Mouse (Mus musculus): Measurements from ENCODE around the gene Zmynd15.
"Not testable (repeated sequence)": the region's sequence is repeated elsewhere in the genome, so short reads cannot be mapped to it uniquely, and the experiment has no call there.

Zmynd15 gene

GRCm38 (mm10) chr11:70458688-70459600 is at the start of gene Zmynd15:
TSS of gene Zmynd15 (plus strand) at chr11:70459433.
- peak; percentile 42 for DNase-seq (ENCODE audit: low spot score)

- peak; percentile 85 for DNase-seq (ENCODE audit: low spot score)
Observed at GRCm38 (mm10) chr11:70409594-70410296, 49.5 kb upstream of the Zmynd15 start, which contains the start of gene Pelp1. TSS of gene Pelp1 (minus strand) at chr11:70410031.

DNA sequence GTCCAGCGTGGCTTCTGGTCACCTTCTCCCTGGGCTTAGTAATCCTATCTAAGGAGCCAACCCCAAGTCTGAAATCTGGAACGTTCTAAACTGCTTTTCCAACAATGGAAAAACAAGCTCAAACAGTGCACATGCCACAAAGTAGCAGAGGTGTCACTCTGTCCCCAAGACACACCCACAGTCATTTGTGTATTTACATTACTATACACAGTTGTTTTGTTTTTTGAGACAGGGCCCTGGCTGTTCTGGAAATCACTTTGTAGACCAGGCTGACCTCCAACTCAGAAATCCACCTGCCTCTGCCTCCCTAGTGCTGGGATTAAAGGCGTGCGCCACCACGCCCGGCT is 49.0 kb upstream of the Zmynd15 start:
- no peak for DNase-seq (ENCODE audit: low spot score)

GRCm38 (mm10) chr11:70412591-70412990 is 46.6 kb upstream of the Zmynd15 start:
- DNase-seq (ENCODE audit: low spot score), result no peak

GRCm38 (mm10) chr11:70413961-70414360 is 45.3 kb upstream of the Zmynd15 start:
- peak; percentile 70 for DNase-seq (ENCODE audit: low spot score)

- DNase-seq (ENCODE audit: low spot score), result no peak
Observed at GRCm38 (mm10) chr11:70418199-70418598, 41.0 kb upstream of the Zmynd15 start.

DNA sequence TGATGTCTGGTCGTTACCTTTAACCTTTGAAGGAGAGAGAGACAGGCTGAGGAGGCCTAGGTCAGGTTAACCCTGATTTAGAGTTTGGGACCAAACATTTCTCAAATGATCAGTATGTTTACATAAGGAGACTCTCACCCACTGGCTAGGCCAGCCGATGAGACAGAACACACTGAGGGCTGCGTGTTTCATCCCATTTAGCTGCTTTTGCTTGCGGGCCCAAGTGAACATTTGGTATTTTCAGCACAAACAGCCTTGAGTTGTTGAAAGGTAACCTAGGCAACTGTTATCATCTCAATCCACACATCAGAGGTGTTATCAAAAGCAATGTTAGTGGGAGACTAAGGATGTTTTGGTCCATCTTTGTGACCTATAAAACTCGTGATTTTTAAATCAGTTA is 39.7 kb upstream of the Zmynd15 start:
- DNase-seq (ENCODE audit: low spot score), result no peak

- not testable (repeated sequence) for DNase-seq (ENCODE audit: low spot score)
Observed at GRCm38 (mm10) chr11:70426598-70426997, 32.6 kb upstream of the Zmynd15 start.

DNA sequence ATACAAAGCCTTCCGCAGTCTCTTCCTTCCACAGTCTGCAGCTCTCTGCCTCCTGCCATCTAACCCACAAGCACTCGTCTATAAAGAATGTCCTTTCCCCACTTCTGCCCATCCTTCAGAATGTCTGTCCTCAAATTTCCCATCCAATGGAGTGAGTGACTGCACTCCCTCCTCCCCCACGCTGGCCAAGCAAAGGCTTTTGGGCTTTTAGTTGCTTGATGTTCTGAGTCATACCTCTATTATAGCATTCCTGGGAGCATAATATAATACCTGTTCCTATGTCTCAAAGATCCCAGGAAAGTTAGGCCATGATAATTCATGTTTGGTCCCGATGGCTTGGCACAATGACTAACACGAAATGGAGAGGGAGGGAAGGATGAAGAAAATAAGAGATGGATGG is 27.7 kb upstream of the Zmynd15 start:
- no peak for DNase-seq (ENCODE audit: low spot score)

DNA sequence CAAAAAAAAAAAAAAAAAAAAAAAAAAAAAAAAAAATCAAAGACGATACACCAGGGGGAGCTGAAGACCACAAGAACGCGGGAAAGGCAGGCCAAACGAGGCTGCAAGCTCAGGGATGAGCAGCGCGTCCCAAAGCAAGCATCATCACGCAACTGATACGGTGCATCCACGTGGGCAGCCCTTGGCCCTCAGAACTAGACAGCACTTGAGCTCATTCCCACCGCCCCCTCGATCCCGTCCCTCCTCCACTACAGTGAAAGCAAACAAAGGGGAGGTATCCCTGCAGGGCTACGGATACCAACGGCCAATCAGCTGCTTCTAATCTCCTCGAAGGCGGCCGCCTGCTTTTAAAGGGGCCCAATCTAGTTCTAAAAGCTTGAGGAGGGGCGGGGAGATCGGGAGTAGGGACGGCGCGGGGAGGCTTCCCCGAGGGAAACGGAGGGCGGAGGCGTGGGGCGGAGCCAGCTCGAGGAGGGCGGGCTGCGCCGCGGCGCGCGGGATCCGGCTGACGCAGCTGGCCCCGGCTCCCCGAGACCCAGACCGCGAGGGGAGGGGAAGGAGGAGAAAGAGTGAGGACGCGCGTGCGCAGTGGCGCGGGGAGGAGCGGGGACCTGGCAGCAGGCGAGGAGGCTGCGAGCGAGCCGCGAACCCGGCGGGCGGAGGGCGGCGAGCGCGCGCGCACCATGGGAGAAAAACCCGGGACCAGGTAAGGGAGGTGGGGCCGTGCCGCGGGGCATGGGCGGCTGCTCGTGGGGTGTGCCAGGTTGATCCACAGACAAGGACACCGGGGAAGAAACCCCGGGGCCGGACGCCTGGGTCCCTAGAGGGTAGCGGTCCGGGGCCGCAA is 27.0 kb upstream of the Zmynd15 start, which contains the start of gene Arrb2:
Gene Arrb2, plus strand, starts transcription at position 588 of the 847 bp plus-strand sequence.
- peak; percentile 98 for DNase-seq (ENCODE audit: low spot score)

DNA sequence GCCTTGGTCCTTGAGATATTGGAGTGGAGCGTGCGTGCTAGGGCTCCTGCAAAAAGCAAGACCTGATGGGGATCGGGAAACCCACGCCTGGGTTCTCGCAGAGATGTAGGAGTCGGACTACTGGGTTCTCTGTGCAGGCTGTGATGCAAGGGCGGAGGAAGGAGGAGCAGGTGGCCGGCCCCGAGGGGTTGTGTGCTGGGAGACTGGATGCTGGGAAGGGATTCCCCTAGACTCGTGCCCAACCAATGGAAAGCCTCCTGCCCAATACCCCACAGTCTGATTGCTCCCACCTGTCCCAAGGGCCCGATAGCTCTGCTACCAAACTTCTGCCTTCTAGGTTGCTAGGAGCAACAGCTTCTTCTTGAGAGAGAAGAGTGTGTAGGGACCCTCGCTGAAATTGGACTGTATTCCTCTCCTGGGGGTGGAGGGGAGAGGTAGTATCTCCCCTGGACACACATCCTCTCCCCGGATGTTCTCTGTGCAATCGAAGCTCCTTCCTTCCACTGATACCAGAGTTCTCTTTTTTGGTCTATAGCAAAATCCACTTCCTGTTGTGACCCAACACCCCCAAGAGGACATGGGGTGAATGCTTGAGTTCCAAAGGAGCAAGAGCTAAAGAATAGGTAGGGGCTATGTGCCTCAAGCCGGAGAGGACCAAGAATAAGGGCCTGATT is 26.2 kb upstream of the Zmynd15 start:
- DNase-seq (ENCODE audit: low spot score), result peak; percentile 45

- DNase-seq (ENCODE audit: low spot score), result no peak
Observed at GRCm38 (mm10) chr11:70433569-70433943, 25.7 kb upstream of the Zmynd15 start.

- no peak for DNase-seq (ENCODE audit: low spot score)
Observed at GRCm38 (mm10) chr11:70433951-70434350, 25.3 kb upstream of the Zmynd15 start.

- DNase-seq (ENCODE audit: low spot score), result no peak
Observed at GRCm38 (mm10) chr11:70435476-70435875, 23.8 kb upstream of the Zmynd15 start.

DNA sequence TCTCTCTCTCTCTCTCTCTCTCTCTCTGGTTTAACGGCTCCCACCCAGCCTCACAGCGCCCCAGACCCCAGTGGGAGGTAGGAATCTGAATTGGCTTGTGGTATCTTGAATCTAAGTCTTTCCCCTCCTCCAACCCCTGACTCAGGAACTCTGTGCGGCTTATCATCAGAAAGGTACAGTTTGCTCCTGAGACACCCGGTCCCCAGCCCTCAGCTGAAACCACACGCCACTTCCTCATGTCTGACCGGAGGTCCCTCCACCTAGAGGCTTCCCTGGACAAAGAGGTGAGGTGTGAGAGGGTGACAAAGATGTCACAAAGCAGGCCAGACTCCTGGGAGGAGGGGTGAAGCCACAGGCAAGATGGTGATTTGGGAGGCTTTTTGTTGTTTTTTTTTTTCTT is 21.8 kb upstream of the Zmynd15 start:
- DNase-seq (ENCODE audit: low spot score), result no peak

DNA sequence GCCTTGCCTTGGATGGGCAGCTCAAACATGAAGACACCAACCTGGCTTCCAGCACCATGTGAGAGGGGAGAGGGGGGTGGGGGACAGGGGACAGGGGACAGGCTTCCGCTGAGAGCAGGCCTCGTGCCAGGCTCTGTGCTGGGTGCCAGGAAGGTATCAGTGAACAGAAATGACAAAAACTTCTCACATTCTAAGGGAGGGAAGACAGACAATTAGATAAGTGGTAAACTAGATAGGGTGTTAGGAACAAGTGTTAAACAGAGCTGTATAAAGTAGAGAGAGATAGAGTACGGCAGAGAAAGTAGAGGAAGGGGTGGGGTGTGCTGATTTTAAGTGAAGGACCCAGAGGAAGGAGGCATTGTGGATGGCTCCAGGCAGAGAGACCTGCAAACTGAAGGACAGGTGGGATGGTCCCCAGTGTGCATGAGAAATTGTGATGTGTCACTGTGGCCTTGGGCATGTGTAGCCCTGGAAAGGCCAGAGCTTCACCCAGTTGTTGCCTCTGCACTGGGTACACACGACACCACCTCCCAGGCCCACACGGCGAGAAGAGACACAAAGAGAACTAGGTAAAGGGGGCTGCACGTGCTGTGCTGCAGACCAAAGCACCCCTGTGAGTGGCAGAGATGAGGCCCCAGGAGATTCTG is 20.4 kb upstream of the Zmynd15 start:
- DNase-seq (ENCODE audit: low spot score), result no peak

- no peak for DNase-seq (ENCODE audit: low spot score)
Observed at GRCm38 (mm10) chr11:70440637-70441036, 18.6 kb upstream of the Zmynd15 start.

- DNase-seq (ENCODE audit: low spot score), result no peak
Observed at GRCm38 (mm10) chr11:70441882-70442281, 17.4 kb upstream of the Zmynd15 start.

GRCm38 (mm10) chr11:70443964-70444363 is 15.3 kb upstream of the Zmynd15 start:
- no peak for DNase-seq (ENCODE audit: low spot score)

GRCm38 (mm10) chr11:70444667-70445066 is 14.6 kb upstream of the Zmynd15 start:
- DNase-seq (ENCODE audit: low spot score), result peak; percentile 56

DNA sequence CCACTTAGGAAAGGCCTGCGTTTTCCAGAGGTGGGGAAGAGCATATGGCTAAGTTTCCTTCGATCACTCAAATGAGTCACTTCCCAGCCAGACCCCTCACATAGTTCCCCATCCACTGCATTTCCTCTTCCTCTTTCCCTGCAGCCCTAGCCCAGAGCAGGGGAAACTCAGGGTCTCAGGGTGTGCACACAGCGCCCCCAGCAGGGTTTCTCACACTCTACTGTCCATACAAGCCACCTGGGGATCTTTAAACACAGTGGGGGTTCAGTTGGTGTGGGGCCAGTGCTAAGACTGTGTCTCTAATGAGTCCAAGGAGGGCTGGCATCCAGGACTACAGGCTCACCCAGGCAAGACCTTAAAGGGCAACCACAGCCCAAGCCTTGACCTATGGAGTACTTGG is 12.5 kb upstream of the Zmynd15 start:
- no peak for DNase-seq (ENCODE audit: low spot score)
